8 mouse cellular contexts compared by ENCODE assay signal in genomic region chr14:57664822-57665627, GRCm38 (mm10). TPM values are rescaled to one million over a fixed set of nuclear protein-coding genes. Genes with fewer than 3 reads are reported as not detected.
A peak's percentile ranks its signal among the peaks of the same experiment; 100 is the strongest.
DNase-seq lines count a peak whose midpoint lies in the region; ATAC-seq lines count a peak whose summit lies in the region.

Xpo4 (minus strand) TSS chr14:57665430.

- H3K4me1 ChIP-seq in hindbrain, embryonic 13.5 days (replicated peaks) = peaks cover 29% of the 10 kb centered on the region

- peak within 1 kb of the TSS; percentile 88 for H3K9ac ChIP-seq in hindbrain, embryonic 13.5 days

- H3K4me2 ChIP-seq in hindbrain, embryonic 13.5 days = peak within 1 kb of the TSS; percentile 92

- H3K27ac ChIP-seq in hindbrain, embryonic 13.5 days = peak within 1 kb of the TSS; percentile 98

- H3K4me3 ChIP-seq in hindbrain, embryonic 13.5 days = peak within 1 kb of the TSS; percentile 88

- H3K27me3 ChIP-seq in hindbrain, embryonic 13.5 days = no peaks in the 10 kb centered on the region

- WGBS in hindbrain, embryonic 13.5 days = 0% methylated on average over 80 of the region's 80 CpGs

- no peaks in the 10 kb centered on the region for H3K9me3 ChIP-seq in hindbrain, embryonic 13.5 days

- DNase-seq in R1 (ENCODE audit: low read depth, low spot score) = peak; percentile 78
- peak; percentile 89 to 93 for DNase-seq in cerebellum, postnatal 14 days
- DNase-seq in frontal cortex, postnatal 14 days (ENCODE audit: low spot score in 2 of 2) = peak; percentile 69 to 78
- peak; percentile 74 to 79 for DNase-seq in layer of hippocampus, postnatal 25 days (ENCODE audit: extremely low spot score in 1 of 2, low spot score in 1 of 2)
- peak; percentile 82 for DNase-seq in lung, postnatal 14 days
- peak; percentile 84 for DNase-seq in ovary, postnatal 36 days (ENCODE audit: low spot score)
- DNase-seq in thymus, postnatal 14 days = peak; percentile 88

- no peaks in the 10 kb centered on the region for H3K36me3 ChIP-seq in hindbrain, embryonic 13.5 days

- peak; percentile 96 for ATAC-seq in hindbrain, embryonic 13.5 days (ENCODE audit: low FRiP score)

RNA-seq across cellular contexts. Expression of gene Xpo4, which starts in this region (rescaled TPM):
- 11.6 and 14.9 TPM in 2 replicates for polyA plus RNA-seq in hindbrain, embryonic 13.5 days (2015; fragmentation: Nextera tagmentation; extraction: Ambion mirVana)
- 10 to 100 TPM; 11.8 to 15.4 TPM for total RNA-seq in layer of hippocampus, postnatal 25 days (2021)

Comparison
In these comparisons a context has a peak if more than half of its experiments do, and no peak if none do; other contexts are left out.
1. Peak in every context shown above with its lines: DNase-seq, ATAC-seq, H3K4me3 ChIP-seq and H3K27ac ChIP-seq.